Mouse (Mus musculus) megakaryocyte, embryonic 14.5 days (primary cell): ENCODE data around the gene Serf2. TPM values are rescaled to one million over a fixed set of nuclear protein-coding genes. Genes with fewer than 3 reads are reported as not detected.

Source experiments
- H3K27me3 ChIP-seq: replicated peaks from 2 replicates; pipeline ENCODE3; 2012; ENCODE audit warnings: inconsistent platforms
- H3K36me3 ChIP-seq: replicated peaks from 2 replicates; pipeline ENCODE3; 2012; ENCODE audit warnings: low read length, inconsistent platforms, mixed read lengths
- H3K4me1 ChIP-seq: 2 replicates; pipeline ENCODE4 v1.6.1; 2012; ENCODE audit warnings: inconsistent platforms
- H3K4me3 ChIP-seq: replicated peaks from 2 replicates; pipeline ENCODE3; 2012; ENCODE audit warnings: moderate library complexity, mild to moderate bottlenecking, inconsistent platforms
- H3K9me3 ChIP-seq: 2 replicates; pipeline ENCODE4 v1.6.1; 2012; ENCODE audit warnings: inconsistent platforms
- FLI1 ChIP-seq: IDR thresholded peaks from 2 replicates; pipeline ENCODE4 v1.6.1; 2012; ENCODE audit warnings: low read length, inconsistent platforms, mixed read lengths
- GATA1 ChIP-seq: IDR thresholded peaks from 3 replicates; pipeline ENCODE4 v1.6.1; 2012; ENCODE audit warnings: mixed read lengths, low read length, inconsistent platforms, borderline replicate concordance
- polyA plus RNA-seq: library from polyadenylated mRNA; stranded (reverse); fragments of >175 nt; gene quantifications from 2 replicates; pipeline ENCODE4 v1.2.3, GENCODE M21; 2012; ENCODE audit warnings: low replicate concordance; ENCODE audit not compliant: insufficient read depth

Gene Serf2
- polyA plus RNA-seq, 1 experiment: 558 TPM

- Histone ChIP-seq H3K27me3 (no peaks in the 10 kb centered on the region), H3K4me1 (peaks cover 25% of the 10 kb centered on the region), H3K36me3 (peaks cover 89% of the 10 kb centered on the region), H3K4me3 (no peak overlapping the region), H3K9me3 (no peaks in the 10 kb centered on the region)
- TF ChIP-seq GATA1 (no peak), FLI1 (no peak)
Observed at GRCm38 (mm10) chr2:121423166-121423565, 25.8 kb upstream of the Serf2 start.

DNA sequence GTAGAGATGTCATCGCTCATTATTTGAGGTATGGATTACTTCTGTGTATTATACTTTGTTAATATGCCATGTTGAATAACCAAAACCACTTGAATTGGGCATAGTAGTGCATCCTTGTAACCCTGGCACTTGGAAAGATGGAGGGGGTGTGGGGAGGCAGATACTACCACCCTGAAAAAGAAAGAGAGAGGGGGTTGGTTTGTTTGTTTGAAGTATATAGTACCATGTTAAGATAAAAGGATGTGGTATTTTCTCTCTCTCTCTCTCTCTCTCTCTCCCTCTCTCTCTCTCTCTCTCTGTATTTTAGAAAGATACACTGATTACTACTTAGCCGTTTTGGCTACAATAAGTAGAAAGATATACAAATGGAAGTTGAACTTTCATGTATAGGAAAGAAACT lies 23.1 kb upstream of the Serf2 start:
- Histone ChIP-seq H3K4me3 (no peak overlapping the region), H3K27me3 (no peaks in the 10 kb centered on the region), H3K9me3 (no peaks in the 10 kb centered on the region), H3K4me1 (peaks cover 13% of the 10 kb centered on the region), H3K36me3 (peaks cover 93% of the 10 kb centered on the region)
- TF ChIP-seq FLI1 (no peak), GATA1 (no peak)

GRCm38 (mm10) chr2:121434854-121435253 lies 14.1 kb upstream of the Serf2 start:
- TF ChIP-seq FLI1 (no peak), GATA1 (no peak)
- Histone ChIP-seq H3K4me1 (no peaks in the 10 kb centered on the region), H3K9me3 (no peaks in the 10 kb centered on the region), H3K27me3 (no peaks in the 10 kb centered on the region), H3K4me3 (no peak overlapping the region), H3K36me3 (peaks cover 93% of the 10 kb centered on the region)

GRCm38 (mm10) chr2:121439746-121440145 lies 9.2 kb upstream of the Serf2 start:
- Histone ChIP-seq H3K4me1 (peaks cover 25% of the 10 kb centered on the region), H3K4me3 (no peak overlapping the region), H3K9me3 (no peaks in the 10 kb centered on the region), H3K36me3 (peaks cover 52% of the 10 kb centered on the region), H3K27me3 (peaks cover 6% of the 10 kb centered on the region)
- TF ChIP-seq GATA1 (no peak), FLI1 (no peak)

DNA sequence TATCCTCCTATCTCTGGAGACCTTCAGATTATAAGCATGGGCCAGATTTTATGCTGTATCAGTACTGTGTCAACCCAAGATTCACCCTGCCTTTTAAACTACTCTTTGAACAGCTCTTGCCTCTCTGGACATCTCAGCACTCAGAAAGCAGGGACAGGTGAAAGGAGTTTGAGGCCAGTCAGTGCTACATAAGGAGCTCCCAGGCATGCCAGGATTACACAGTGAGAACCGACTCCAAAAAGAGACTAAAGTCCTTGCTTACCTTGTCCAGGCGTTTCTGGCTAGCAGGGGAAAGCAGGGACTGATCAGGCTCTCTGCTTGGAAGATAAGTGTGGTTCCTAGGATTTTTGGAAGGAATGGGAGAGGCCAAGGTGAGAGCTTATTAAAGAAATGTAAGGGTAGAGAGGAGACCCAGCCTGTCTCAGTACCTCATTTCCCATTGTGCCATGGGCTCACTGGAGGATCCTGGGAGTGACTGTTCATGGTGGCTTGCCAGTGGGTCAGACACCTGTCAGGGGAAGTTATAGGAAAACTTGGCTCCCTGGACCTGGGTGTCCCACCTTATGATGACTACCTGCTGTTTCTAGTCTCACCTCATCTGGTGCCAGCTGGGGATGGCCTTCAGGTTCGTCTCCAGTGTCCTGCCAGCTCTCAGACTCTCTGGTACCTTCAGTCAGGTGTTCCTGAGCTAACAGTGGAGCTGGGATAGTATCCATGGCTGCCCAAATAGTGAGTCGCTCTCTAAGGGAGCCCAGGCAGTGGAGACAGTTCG lies 8.0 kb upstream of the Serf2 start:
- peaks cover 31% of the 10 kb centered on the region for H3K4me1 ChIP-seq
- no peaks in the 10 kb centered on the region for H3K9me3 ChIP-seq
- TF ChIP-seq FLI1: no peak
- no peak for TF ChIP-seq GATA1
- H3K27me3 ChIP-seq: peaks cover 6% of the 10 kb centered on the region
- no peak overlapping the region for H3K4me3 ChIP-seq
- H3K36me3 ChIP-seq: peaks cover 40% of the 10 kb centered on the region

DNA sequence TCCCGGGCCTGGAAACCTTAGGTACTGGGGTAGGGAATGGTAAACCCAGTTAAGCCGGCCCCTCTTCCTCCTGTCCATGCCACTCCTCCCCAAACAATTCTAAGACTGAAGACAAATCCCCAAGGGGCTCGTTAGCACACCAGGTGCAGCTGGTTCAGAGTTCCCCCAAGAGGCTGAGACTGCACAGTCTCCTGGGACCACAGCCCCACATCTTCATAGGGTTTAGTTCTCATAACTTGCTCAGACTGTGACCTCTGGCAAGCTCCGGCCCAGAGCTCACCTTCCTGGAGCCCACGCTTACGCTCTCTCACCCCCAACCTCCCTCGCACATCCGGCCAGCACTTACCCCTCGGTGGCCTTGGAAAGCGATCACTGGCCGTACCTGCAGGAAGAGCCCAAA lies 7.2 kb upstream of the Serf2 start:
- H3K4me3 ChIP-seq: peak overlapping the region; percentile 91
- TF ChIP-seq GATA1 (no peak), FLI1 (no peak)
- peaks cover 6% of the 10 kb centered on the region for H3K27me3 ChIP-seq
- H3K36me3 ChIP-seq: peaks cover 37% of the 10 kb centered on the region
- H3K4me1 ChIP-seq: peaks cover 39% of the 10 kb centered on the region
- no peaks in the 10 kb centered on the region for H3K9me3 ChIP-seq

- no peaks in the 10 kb centered on the region for H3K9me3 ChIP-seq
- peak overlapping the region; percentile 91 for H3K4me3 ChIP-seq
- H3K4me1 ChIP-seq: peaks cover 46% of the 10 kb centered on the region
- peaks cover 6% of the 10 kb centered on the region for H3K27me3 ChIP-seq
- TF ChIP-seq FLI1 (no peak), GATA1 (no peak)
- peaks cover 32% of the 10 kb centered on the region for H3K36me3 ChIP-seq
Observed at GRCm38 (mm10) chr2:121442259-121443067, 6.5 kb upstream of the Serf2 start.

DNA sequence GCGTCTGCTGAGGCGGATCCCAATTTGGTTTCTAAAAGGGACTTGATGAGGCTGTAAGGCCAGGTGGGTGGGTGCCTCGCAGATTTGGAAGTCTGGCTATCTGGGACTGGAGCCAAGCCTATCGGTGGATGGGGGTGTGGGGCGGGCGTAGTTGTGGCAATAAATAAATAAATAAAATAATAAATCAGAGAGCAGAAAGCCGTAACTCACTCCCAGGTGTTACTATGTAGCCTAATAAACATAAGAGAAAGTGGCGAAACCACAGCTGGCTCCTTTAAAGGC lies 6.0 kb upstream of the Serf2 start:
- no peaks in the 10 kb centered on the region for H3K9me3 ChIP-seq
- peaks cover 26% of the 10 kb centered on the region for H3K36me3 ChIP-seq
- peaks cover 51% of the 10 kb centered on the region for H3K4me1 ChIP-seq
- TF ChIP-seq GATA1: no peak
- no peak for TF ChIP-seq FLI1
- peak overlapping the region; percentile 91 for H3K4me3 ChIP-seq
- peaks cover 6% of the 10 kb centered on the region for H3K27me3 ChIP-seq

DNA sequence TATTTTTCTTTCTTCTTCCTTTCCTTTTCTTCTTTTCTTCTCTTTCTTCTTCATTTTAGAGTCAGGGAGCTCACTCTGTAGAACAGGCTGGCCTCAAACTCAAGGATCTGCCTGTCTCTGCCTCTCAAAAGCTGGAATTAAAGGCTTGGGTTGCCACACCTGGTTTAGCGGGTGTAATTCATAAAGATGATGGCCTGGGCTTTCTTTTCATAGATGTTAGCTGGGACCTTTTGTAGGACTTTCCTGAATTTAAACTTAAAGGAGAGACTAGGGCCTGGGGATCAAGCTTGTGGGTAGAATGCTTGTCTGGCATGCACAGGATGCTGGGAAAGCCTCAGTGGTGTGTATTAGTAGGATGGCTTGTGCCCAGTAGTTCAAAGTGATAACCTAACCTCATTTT lies 4.8 kb upstream of the Serf2 start, which contains the start of gene Ell3:
Ell3 (minus strand) TSS at position 101 of the 400 bp plus-strand sequence.
- Histone ChIP-seq H3K4me3 (no peak within 1 kb of the TSS), H3K27me3 (peaks cover 6% of the 10 kb centered on the region), H3K9me3 (no peaks in the 10 kb centered on the region), H3K4me1 (peaks cover 54% of the 10 kb centered on the region), H3K36me3 (peaks cover 15% of the 10 kb centered on the region)
- TF ChIP-seq FLI1 (no peak), GATA1 (no peak)

DNA sequence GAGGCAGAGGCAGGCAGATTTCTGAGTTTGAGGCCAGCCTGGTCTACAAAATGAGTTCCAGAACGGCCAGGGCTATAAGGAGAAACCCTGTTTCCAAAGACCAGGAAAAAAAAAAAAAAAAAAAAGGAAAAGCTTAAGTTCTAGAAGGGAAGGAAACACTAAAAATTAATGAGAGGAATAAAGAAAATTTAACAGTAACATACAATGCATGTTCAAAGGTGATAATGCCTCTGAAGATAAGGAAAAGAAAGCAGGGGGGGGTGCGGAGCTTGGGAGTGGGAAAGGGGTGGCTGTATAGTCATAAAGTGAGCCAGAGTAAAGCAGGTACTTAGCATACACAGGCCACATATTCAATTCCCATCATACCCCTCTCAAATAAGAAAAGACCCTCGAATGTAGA lies 3.9 kb upstream of the Serf2 start:
- Histone ChIP-seq H3K4me3 (no peak overlapping the region), H3K27me3 (peaks cover 6% of the 10 kb centered on the region), H3K9me3 (no peaks in the 10 kb centered on the region), H3K36me3 (peaks cover 5% of the 10 kb centered on the region), H3K4me1 (peaks cover 54% of the 10 kb centered on the region)
- TF ChIP-seq FLI1 (no peak), GATA1 (no peak)
